Mouse (Mus musculus): Measurements from ENCODE around the gene Olfr814. TPM values are rescaled to one million over a fixed set of nuclear protein-coding genes. Genes with fewer than 3 reads are reported as not detected.
"Not testable (repeated sequence)": the region's sequence is repeated elsewhere in the genome, so short reads cannot be mapped to it uniquely, and the experiment has no call there.

The Olfr814 gene
- not detected in 2 replicates for polyA plus RNA-seq (2015; fragmentation: Nextera tagmentation; extraction: Ambion mirVana)

GRCm38 (mm10) chr10:129879751-129880150 is at the start of gene Olfr814:
Olfr814 (minus strand) TSS chr10:129879851.
- not testable (repeated sequence) for H3K4me3 ChIP-seq (ENCODE audit: low read depth, low read length); H3K27ac ChIP-seq (ENCODE audit: low read length); H3K4me2 ChIP-seq (ENCODE audit: low read length); ATAC-seq; H3K9me3 ChIP-seq (replicated peaks; ENCODE audit: control insufficient read depth, low read length, poor library complexity, severe bottlenecking); H3K36me3 ChIP-seq (ENCODE audit: control insufficient read depth, insufficient read depth, low read length); H3K4me1 ChIP-seq (ENCODE audit: control insufficient read depth, insufficient read depth, low read length); H3K27me3 ChIP-seq (ENCODE audit: control insufficient read depth, insufficient read depth, low read depth, low read length); H3K9ac ChIP-seq (ENCODE audit: low read depth, low read length)
- WGBS: no CpG with 5 or more reads among the region's 1 CpGs

- Histone ChIP-seq H3K9ac (ENCODE audit: low read depth, low read length) (no peak within 1 kb of the TSS), H3K36me3 (ENCODE audit: control insufficient read depth, insufficient read depth, low read length) (no peaks in the 10 kb centered on the region), H3K4me3 (ENCODE audit: low read depth, low read length) (no peak within 1 kb of the TSS), H3K4me2 (ENCODE audit: low read length) (no peak within 1 kb of the TSS), H3K27me3 (ENCODE audit: control insufficient read depth, insufficient read depth, low read depth, low read length) (no peaks in the 10 kb centered on the region), H3K9me3 (replicated peaks; ENCODE audit: control insufficient read depth, low read length, poor library complexity, severe bottlenecking) (no peaks in the 10 kb centered on the region), H3K4me1 (ENCODE audit: control insufficient read depth, insufficient read depth, low read length) (no peaks in the 10 kb centered on the region), H3K27ac (ENCODE audit: low read length) (no peak within 1 kb of the TSS)
- no peak for ATAC-seq
- 58% methylated on average over 1 of the region's 1 CpGs for WGBS
Measured at GRCm38 (mm10) chr10:129915497-129915896, 35.8 kb upstream of the Olfr814 start, which contains the start of gene Olfr816. Olfr816 (minus strand) TSS chr10:129915597.

GRCm38 (mm10) chr10:129905767-129906166 is 26.1 kb upstream of the Olfr814 start, which contains the start of gene Olfr815:
Olfr815 (minus strand) TSS chr10:129905867.
- not testable (repeated sequence) for H3K9me3 ChIP-seq (replicated peaks; ENCODE audit: control insufficient read depth, low read length, poor library complexity, severe bottlenecking); H3K27ac ChIP-seq (ENCODE audit: low read length); H3K36me3 ChIP-seq (ENCODE audit: control insufficient read depth, insufficient read depth, low read length); ATAC-seq; H3K4me1 ChIP-seq (ENCODE audit: control insufficient read depth, insufficient read depth, low read length); H3K27me3 ChIP-seq (ENCODE audit: control insufficient read depth, insufficient read depth, low read depth, low read length); H3K4me3 ChIP-seq (ENCODE audit: low read depth, low read length); H3K4me2 ChIP-seq (ENCODE audit: low read length); H3K9ac ChIP-seq (ENCODE audit: low read depth, low read length)
- WGBS: no CpG with 5 or more reads among the region's 1 CpGs

GRCm38 (mm10) chr10:129885934-129886333 is 6.3 kb upstream of the Olfr814 start:
- no peaks in the 10 kb centered on the region for H3K4me1 ChIP-seq (ENCODE audit: control insufficient read depth, insufficient read depth, low read length)
- no peaks in the 10 kb centered on the region for H3K27me3 ChIP-seq (ENCODE audit: control insufficient read depth, insufficient read depth, low read depth, low read length)
- 94% methylated on average over 7 of the region's 7 CpGs for WGBS
- no peak for ATAC-seq
- no peak overlapping the region for H3K27ac ChIP-seq (ENCODE audit: low read length)
- no peak overlapping the region for H3K4me3 ChIP-seq (ENCODE audit: low read depth, low read length)
- H3K9ac ChIP-seq (ENCODE audit: low read depth, low read length): no peak overlapping the region
- H3K36me3 ChIP-seq (ENCODE audit: control insufficient read depth, insufficient read depth, low read length): no peaks in the 10 kb centered on the region
- H3K9me3 ChIP-seq (replicated peaks; ENCODE audit: control insufficient read depth, low read length, poor library complexity, severe bottlenecking): no peaks in the 10 kb centered on the region
- no peak overlapping the region for H3K4me2 ChIP-seq (ENCODE audit: low read length)

- not testable (repeated sequence) for H3K4me1 ChIP-seq (ENCODE audit: control insufficient read depth, insufficient read depth, low read length); ATAC-seq; H3K4me2 ChIP-seq (ENCODE audit: low read length); H3K27ac ChIP-seq (ENCODE audit: low read length); H3K9me3 ChIP-seq (replicated peaks; ENCODE audit: control insufficient read depth, low read length, poor library complexity, severe bottlenecking); H3K4me3 ChIP-seq (ENCODE audit: low read depth, low read length); H3K27me3 ChIP-seq (ENCODE audit: control insufficient read depth, insufficient read depth, low read depth, low read length); H3K9ac ChIP-seq (ENCODE audit: low read depth, low read length); H3K36me3 ChIP-seq (ENCODE audit: control insufficient read depth, insufficient read depth, low read length)
- WGBS: 88% methylated on average over 6 of the region's 6 CpGs
Measured at GRCm38 (mm10) chr10:129885496-129885895, 5.8 kb upstream of the Olfr814 start.

GRCm38 (mm10) chr10:129855067-129855466 is 24.6 kb downstream of the Olfr814 start, which contains the start of gene Olfr813:
Olfr813 (plus strand) TSS chr10:129855367.
- no peaks in the 10 kb centered on the region for H3K36me3 ChIP-seq (ENCODE audit: control insufficient read depth, insufficient read depth, low read length)
- ATAC-seq: no peak

GRCm38 (mm10) chr10:129847343-129847742 is 32.3 kb downstream of the Olfr814 start:
- 58% methylated on average over 1 of the region's 1 CpGs for WGBS
- no peaks in the 10 kb centered on the region for H3K27me3 ChIP-seq (ENCODE audit: control insufficient read depth, insufficient read depth, low read depth, low read length)
- no peak overlapping the region for H3K4me3 ChIP-seq (ENCODE audit: low read depth, low read length)
- no peak overlapping the region for H3K9ac ChIP-seq (ENCODE audit: low read depth, low read length)
- no peaks in the 10 kb centered on the region for H3K36me3 ChIP-seq (ENCODE audit: control insufficient read depth, insufficient read depth, low read length)
- H3K27ac ChIP-seq (ENCODE audit: low read length): no peak overlapping the region
- ATAC-seq: no peak
- no peaks in the 10 kb centered on the region for H3K4me1 ChIP-seq (ENCODE audit: control insufficient read depth, insufficient read depth, low read length)
- H3K9me3 ChIP-seq (replicated peaks; ENCODE audit: control insufficient read depth, low read length, poor library complexity, severe bottlenecking): no peaks in the 10 kb centered on the region
- no peak overlapping the region for H3K4me2 ChIP-seq (ENCODE audit: low read length)

More at GRCm38 (mm10) chr10:129855067-129855466, 24.6 kb downstream of the Olfr814 start, which contains the start of gene Olfr813:
- no peaks in the 10 kb centered on the region for H3K9me3 ChIP-seq (replicated peaks; ENCODE audit: control insufficient read depth, low read length, poor library complexity, severe bottlenecking)
- H3K27me3 ChIP-seq (ENCODE audit: control insufficient read depth, insufficient read depth, low read depth, low read length): no peaks in the 10 kb centered on the region
- H3K4me2 ChIP-seq (ENCODE audit: low read length): no peak within 1 kb of the TSS
- H3K9ac ChIP-seq (ENCODE audit: low read depth, low read length): no peak within 1 kb of the TSS
- H3K27ac ChIP-seq (ENCODE audit: low read length): no peak within 1 kb of the TSS
- H3K4me1 ChIP-seq (ENCODE audit: control insufficient read depth, insufficient read depth, low read length): no peaks in the 10 kb centered on the region
- H3K4me3 ChIP-seq (ENCODE audit: low read depth, low read length): no peak within 1 kb of the TSS

- WGBS: 85% methylated on average over 1 of the region's 1 CpGs
- ATAC-seq: no peak
Measured at GRCm38 (mm10) chr10:129845994-129846393, 33.7 kb downstream of the Olfr814 start, which contains the start of gene Olfr812. Olfr812 (minus strand) TSS chr10:129846094.

More at GRCm38 (mm10) chr10:129845994-129846393, 33.7 kb downstream of the Olfr814 start, which contains the start of gene Olfr812:
- Histone ChIP-seq H3K4me2 (ENCODE audit: low read length) (no peak within 1 kb of the TSS), H3K9ac (ENCODE audit: low read depth, low read length) (no peak within 1 kb of the TSS), H3K9me3 (replicated peaks; ENCODE audit: control insufficient read depth, low read length, poor library complexity, severe bottlenecking) (no peaks in the 10 kb centered on the region), H3K27me3 (ENCODE audit: control insufficient read depth, insufficient read depth, low read depth, low read length) (no peaks in the 10 kb centered on the region), H3K4me1 (ENCODE audit: control insufficient read depth, insufficient read depth, low read length) (no peaks in the 10 kb centered on the region), H3K4me3 (ENCODE audit: low read depth, low read length) (no peak within 1 kb of the TSS), H3K36me3 (ENCODE audit: control insufficient read depth, insufficient read depth, low read length) (no peaks in the 10 kb centered on the region), H3K27ac (ENCODE audit: low read length) (no peak within 1 kb of the TSS)

All from midbrain, embryonic 16.5 days (tissue).